Mouse (Mus musculus): ENCODE measurements around the gene Asb3.
"Not testable (repeated sequence)": the region's sequence is repeated elsewhere in the genome, so short reads cannot be mapped to it uniquely, and the experiment has no call there.

Gene Asb3

GRCm38 (mm10) chr11:31001169-31001908, 116.1 kb downstream of the Asb3 start:
- DNase-seq (ENCODE audit: low spot score in 2 of 2): no peak

- DNase-seq (ENCODE audit: low spot score in 2 of 2): not testable (repeated sequence)
Measured at GRCm38 (mm10) chr11:31009668-31010067, 124.5 kb downstream of the Asb3 start.

DNA sequence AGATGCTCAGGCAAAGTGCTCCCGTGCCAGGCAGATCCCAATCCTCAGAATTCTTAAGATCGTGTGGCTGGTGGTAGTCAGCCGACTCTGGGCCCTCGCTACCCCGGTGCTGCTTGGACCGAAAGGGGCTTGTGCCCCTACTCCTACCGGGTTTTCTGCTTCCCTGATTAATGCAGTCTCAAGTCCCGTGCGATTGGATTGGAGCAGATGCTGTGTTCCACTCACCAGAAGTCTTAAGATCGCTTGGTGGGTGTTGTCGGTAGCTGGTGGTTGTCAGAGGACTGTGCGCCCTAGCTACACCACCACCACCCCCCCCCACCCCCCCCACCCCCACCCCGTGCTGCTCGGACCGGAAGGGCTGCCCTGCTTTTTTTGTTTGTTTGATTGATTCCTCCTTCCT, 132.2 kb downstream of the Asb3 start:
- not testable (repeated sequence) for DNase-seq (ENCODE audit: low spot score in 2 of 2)

- DNase-seq (ENCODE audit: low spot score in 2 of 2): no peak
Measured at GRCm38 (mm10) chr11:31034958-31035357, 149.7 kb downstream of the Asb3 start.

DNA sequence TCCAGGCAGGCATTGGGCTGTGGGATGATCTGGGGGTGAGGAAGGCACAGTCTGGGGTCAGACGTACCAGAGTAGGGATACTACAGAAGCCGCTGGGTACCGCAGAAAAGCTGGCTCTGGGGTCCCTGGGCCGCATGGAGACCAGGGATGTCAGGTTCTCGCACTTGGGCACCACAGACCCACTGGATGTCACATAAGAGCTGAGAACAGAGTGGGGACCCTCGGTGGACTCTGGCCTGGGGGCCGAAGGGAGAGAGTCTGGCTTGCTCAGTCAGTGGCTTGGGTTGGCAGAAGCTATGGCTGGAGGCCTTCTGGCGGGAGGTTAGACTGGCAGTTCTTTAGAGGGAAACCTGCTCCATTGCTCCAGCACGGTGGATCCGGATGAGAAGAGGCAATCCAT, 204.8 kb downstream of the Asb3 start:
- DNase-seq (ENCODE audit: low spot score in 2 of 2): no peak

GRCm38 (mm10) chr11:31090478-31090978, 205.3 kb downstream of the Asb3 start:
- DNase-seq (ENCODE audit: low spot score in 2 of 2): no peak

- DNase-seq (ENCODE audit: low spot score in 2 of 2): not testable (repeated sequence)
Measured at GRCm38 (mm10) chr11:31099519-31099918, 214.3 kb downstream of the Asb3 start.

DNA sequence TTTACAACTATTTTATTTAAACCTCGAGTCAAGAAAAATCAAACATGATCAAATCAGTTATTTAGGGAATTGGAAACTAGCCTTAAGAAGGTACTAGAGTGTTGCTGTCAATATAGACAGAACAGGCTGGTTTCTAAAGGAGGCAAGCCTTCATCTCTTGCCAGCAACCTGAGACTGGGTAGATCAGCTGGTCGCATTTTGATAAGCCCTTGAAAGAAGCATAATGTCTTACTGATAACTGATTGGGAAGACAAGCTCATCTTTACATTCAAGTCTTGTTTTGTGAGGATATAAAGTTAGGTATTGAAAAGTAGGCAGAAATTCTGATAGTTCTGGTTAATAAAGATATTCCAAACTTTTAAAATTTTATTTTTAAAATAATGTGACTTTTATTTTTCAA, 217.0 kb downstream of the Asb3 start:
- DNase-seq (ENCODE audit: low spot score in 2 of 2): no peak

DNA sequence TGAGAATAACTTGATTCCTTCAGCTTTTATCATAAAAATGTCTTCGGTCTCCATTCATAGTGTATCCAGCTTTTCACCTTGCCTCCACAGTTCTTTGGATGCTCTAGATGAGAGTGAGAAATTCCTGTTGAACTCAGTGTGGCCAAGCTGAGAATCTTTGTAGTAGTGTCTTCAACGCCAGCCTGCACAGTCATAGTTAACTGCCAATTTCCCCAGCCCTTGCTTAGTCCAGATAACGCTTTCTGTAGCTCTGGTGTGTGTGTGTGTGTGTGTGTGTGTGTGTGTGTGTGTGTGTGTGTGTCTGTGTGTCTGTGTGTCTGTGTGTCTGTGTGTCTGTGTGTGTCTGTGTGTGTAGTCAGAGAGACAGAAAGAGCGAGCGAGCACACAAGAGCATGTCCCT, 220.1 kb downstream of the Asb3 start:
- no peak for DNase-seq (ENCODE audit: low spot score in 2 of 2)

GRCm38 (mm10) chr11:31126964-31127363, 241.7 kb downstream of the Asb3 start:
- DNase-seq (ENCODE audit: low spot score in 2 of 2): not testable (repeated sequence)

GRCm38 (mm10) chr11:31133726-31134125, 248.5 kb downstream of the Asb3 start:
- not testable (repeated sequence) for DNase-seq (ENCODE audit: low spot score in 2 of 2)

GRCm38 (mm10) chr11:31134824-31135223, 249.6 kb downstream of the Asb3 start:
- not testable (repeated sequence) for DNase-seq (ENCODE audit: low spot score in 2 of 2)

GRCm38 (mm10) chr11:31138394-31138793, 253.2 kb downstream of the Asb3 start:
- not testable (repeated sequence) for DNase-seq (ENCODE audit: low spot score in 2 of 2)
